15 mouse cellular contexts compared by ENCODE assay signal in the genomic region with DNA sequence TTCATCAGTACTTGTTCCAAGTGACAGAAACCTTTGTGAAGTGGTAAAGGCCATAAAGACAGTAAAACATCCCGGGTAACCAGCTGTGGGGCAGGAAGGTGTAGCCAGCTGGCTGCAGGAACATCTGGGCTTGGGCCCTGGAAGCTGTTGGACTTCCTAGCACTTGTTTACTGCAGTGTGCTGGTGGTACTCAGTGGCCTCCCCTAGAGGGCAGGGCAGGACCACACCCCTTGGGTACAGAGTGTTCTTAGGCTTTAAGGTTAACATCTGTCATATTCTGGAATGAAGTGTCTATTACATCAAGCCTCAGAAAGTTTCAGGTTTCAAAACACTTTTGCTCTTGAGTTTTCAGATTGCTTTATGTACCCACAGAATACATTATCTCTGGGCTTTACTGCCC.
DNase-seq lines count a peak whose midpoint lies in the region; TF ChIP-seq lines count a peak whose summit lies in the region.
"Had no signal": no experiment of that assay in that cellular context is flagged by ENCODE, and none has a peak within 500 bp of the region (broad histone marks: within the 10 kb centered on the region; RNA-seq: fewer than 3 reads in every experiment).

No protein-coding gene starts in this region.

- no peak overlapping the region for H3K4me3 ChIP-seq in gastrocnemius, adult 2 months
- no peak overlapping the region for H3K4me3 ChIP-seq in kidney, adult 2 months (ENCODE audit: insufficient read depth, low read depth, low read length)
- H3K4me3 ChIP-seq in lung, adult 2 months (replicated peaks; ENCODE audit: extremely low read depth, low read depth, low read length), result no peak overlapping the region
- H3K4me3 ChIP-seq: heart, embryonic 13.5 days had no signal

- intact Hi-C loops in gastrocnemius, adult 2 months (cut with DNase I), result no loop called here
- intact Hi-C loops in gastrocnemius, postnatal 14 days (cut with DNase I; ENCODE audit: low total_unique reads), result no loop called here

- TF ChIP-seq POLR2A in kidney, adult 2 months (IDR thresholded peaks at IDR 0.05; ENCODE audit: low read depth, low read length), result no peak
- no peak for TF ChIP-seq POLR2A in lung, adult 2 months (IDR thresholded peaks at IDR 0.05; ENCODE audit: borderline replicate concordance, extremely low read depth, low read depth, low read length)

- no peaks in the 10 kb centered on the region for H3K36me3 ChIP-seq in kidney, adult 2 months (ENCODE audit: control insufficient read depth, insufficient read depth, low read length)

- no peak overlapping the region for H3K27ac ChIP-seq in gastrocnemius, adult 2 months
- H3K27ac ChIP-seq in kidney, adult 2 months (ENCODE audit: insufficient read depth, low read depth, low read length), result no peak overlapping the region
- H3K27ac ChIP-seq: heart, embryonic 13.5 days had no signal

- WGBS in kidney, adult 2 months, result 69% methylated on average over 1 of the region's 1 CpGs
- WGBS in lung, adult 2 months, result 75% methylated on average over 1 of the region's 1 CpGs

- H3K27me3 ChIP-seq in kidney, adult 2 months (replicated peaks; ENCODE audit: control insufficient read depth, insufficient read depth, low read length), result no peaks in the 10 kb centered on the region
- H3K27me3 ChIP-seq: heart, embryonic 13.5 days had no signal

- peak; percentile 55 for DNase-seq in gastrocnemius, adult 2 months
- DNase-seq in gastrocnemius, postnatal 14 days, result no peak
- DNase-seq in kidney, adult 2 months, result no peak
- no peak for DNase-seq in kidney, postnatal 10 days
- no peak for DNase-seq in lung, adult 2 months
- DNase-seq in lung, postnatal 25 days (ENCODE audit: low spot score), result no peak
- DNase-seq in ZHBTc4 (ENCODE audit: low read depth, low spot score), result peak; percentile 26
- no peak for DNase-seq in ovary, adult 18-20 months (ENCODE audit: low spot score)
- DNase-seq: adrenal gland, adult 2 months; cerebellum, adult 8-10 months; heart, postnatal 4 days; kidney, adult 18-20 months; kidney, postnatal 36 days; right cerebral cortex, postnatal 4 days had no signal

- peaks cover 12% of the 10 kb centered on the region for H3K4me1 ChIP-seq in kidney, adult 2 months (ENCODE audit: control insufficient read depth, insufficient read depth, low read length)
- no peaks in the 10 kb centered on the region for H3K4me1 ChIP-seq in lung, adult 2 months (ENCODE audit: control insufficient read depth, insufficient read depth, low read length)
- H3K4me1 ChIP-seq: heart, embryonic 13.5 days had no signal

- TF ChIP-seq CTCF in gastrocnemius, adult 2 months (IDR thresholded peaks at IDR 0.05), result peak; percentile 41
- peak; percentile 33; the same call in 1 of the 2 replicates for TF ChIP-seq CTCF in kidney, adult 2 months (conservative IDR thresholded peaks at IDR 0.05; ENCODE audit: insufficient read depth, insufficient read length, low read depth, low read length)
- peak; percentile 36; the same call in 1 of the 2 replicates for TF ChIP-seq CTCF in lung, adult 2 months (IDR thresholded peaks at IDR 0.05; ENCODE audit: insufficient read depth, low read length)

Comparison
In these comparisons a context has a peak if more than half of its experiments do, and no peak if none do; other contexts are left out.
1. DNase-seq: peak in gastrocnemius, adult 2 months (single experiment) and ZHBTc4 (single experiment); none in gastrocnemius, postnatal 14 days (single experiment), kidney, adult 2 months (single experiment), kidney, postnatal 10 days (single experiment), lung, adult 2 months (single experiment), lung, postnatal 25 days (single experiment) and ovary, adult 18-20 months (single experiment).
2. Peak in every context shown above with its lines, with median percentiles within 50 percentile points of each other: CTCF ChIP-seq.